Mouse (Mus musculus) left cerebral cortex, adult 2 months (tissue): ENCODE results near the gene 1810010D01Rik. TPM values are rescaled to one million over a fixed set of nuclear protein-coding genes. Genes with fewer than 3 reads are reported as not detected.

Experiments
- DNase-seq, 2 experiments: peaks; one replicate each; pipeline ENCODE4 v3.0.0; 2021 to 2022; ENCODE audit warnings: low spot score in 2 of 2, mixed read lengths in 1 of 2; ENCODE audit errors: extremely low spot score in 1 of 2
- H3K27ac ChIP-seq: fragments of 200-600 bp; 2 replicates; pipeline ENCODE4 v1.8.1; 2022
- H3K4me3 ChIP-seq: fragments of 200-600 bp; 2 replicates; pipeline ENCODE4 v1.8.1; 2022
- CTCF ChIP-seq: fragments of 200-600 bp; IDR thresholded peaks from 2 replicates; pipeline ENCODE4 v1.8.1; 2022; ENCODE audit warnings: antibody characterized with exemption, mild to moderate bottlenecking, moderate library complexity
- intact Hi-C: fragments of 180-260 bp; cut with DNase I; formaldehyde crosslinking; loops from one replicate; pipeline ENCODE4 v1.15.1; 2025
- long read RNA-seq, 2 experiments: library from polyadenylated mRNA; stranded (forward); transcript quantifications; one replicate each; pipeline ENCODE4 v2.0.0; 2021; ENCODE audit warnings: borderline mapping rate in 2 of 2
- total RNA-seq, 2 experiments: library from RNA; stranded (reverse); gene quantifications; 2 replicates each; pipeline ENCODE4 v1.2.3; 2021

The 1810010D01Rik gene
- total RNA-seq, result 1 to 10 TPM; 1.2 to 1.8 TPM
- long read RNA-seq, experiment 1, result 0 reads
- long read RNA-seq, experiment 2, result 0 reads

DNA sequence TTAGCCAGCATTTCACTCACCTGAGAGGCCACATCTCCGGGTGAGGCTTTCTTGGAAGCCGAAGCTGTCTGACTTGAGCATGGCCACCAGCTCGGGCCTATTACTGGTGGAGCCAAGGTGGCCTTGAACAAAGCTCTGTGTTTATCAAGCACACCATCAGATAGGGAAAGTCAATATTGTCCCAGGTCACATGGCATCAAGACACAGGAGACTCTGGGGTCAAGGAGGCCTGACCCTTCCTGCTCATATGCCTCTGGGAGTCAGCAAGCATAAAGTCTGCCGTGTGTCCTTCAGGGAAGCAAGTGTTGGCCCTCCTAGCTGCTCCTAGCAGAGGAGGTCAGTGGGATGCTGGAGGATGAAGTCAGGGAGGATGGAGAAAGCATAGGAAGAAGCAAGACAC lies at the start of gene 1810010D01Rik:
Gene 1810010D01Rik, minus strand, starts transcription at position 114 of the 400 bp plus-strand sequence.
- no peak within 1 kb of the TSS for H3K4me3 ChIP-seq
- no peak for TF ChIP-seq CTCF
- intact Hi-C loops, result no loop called here
- no peak for DNase-seq
- no peak within 1 kb of the TSS for H3K27ac ChIP-seq

DNA sequence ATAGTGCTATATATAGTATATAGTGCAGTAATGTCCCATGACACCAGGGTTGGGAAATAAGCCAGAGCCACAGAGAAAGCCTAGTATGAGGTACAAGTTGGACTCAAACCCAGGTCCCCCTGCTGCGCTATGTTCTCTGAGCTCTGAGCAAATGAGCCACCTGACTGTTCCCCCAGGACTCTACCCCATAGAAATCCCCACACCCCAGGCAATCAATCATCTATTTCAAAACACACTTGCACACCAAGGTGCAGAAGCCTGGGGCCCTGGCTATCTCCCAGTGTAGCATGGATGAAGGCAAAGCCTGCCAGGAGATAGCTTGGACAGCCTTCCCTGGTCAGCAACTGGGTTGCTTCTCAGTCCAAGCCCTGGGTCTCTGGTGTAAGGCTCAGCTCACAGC lies 48.2 kb upstream of the 1810010D01Rik start:
- H3K4me3 ChIP-seq, result no peak overlapping the region
- no peak for TF ChIP-seq CTCF
- H3K27ac ChIP-seq, result no peak overlapping the region
- no peak for DNase-seq
- intact Hi-C loops, result no loop called here

DNA sequence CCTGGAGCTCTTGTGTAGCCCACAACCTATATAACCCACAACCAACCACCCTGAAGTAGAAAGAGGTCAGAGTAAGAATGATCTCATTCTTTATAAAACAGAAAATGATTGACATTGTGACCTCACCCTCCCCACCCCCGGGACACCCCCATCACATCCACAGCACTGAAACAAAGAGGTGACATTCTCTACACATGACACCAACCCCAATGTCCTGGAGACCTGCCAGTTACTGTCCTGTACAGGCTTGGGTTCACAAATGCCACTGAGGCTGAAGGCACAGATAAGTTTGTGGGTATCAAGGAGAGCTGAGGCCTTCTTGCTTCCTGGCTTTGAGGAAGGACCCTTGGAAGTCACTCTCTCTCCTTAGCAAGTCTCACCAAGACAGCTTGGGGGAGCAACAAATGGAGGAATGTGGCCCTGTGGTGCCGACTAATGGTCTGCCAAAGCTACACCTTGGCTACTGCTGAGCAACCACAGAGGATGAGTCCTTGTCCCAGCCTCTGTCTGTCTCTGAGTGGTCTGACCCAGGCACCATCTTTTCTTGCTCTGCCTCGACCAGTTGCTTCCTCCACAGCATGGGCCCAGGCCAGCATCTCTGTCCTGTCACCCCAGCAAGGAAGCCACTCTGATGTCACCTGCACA lies 46.2 kb upstream of the 1810010D01Rik start:
- no peak for TF ChIP-seq CTCF
- no peak overlapping the region for H3K27ac ChIP-seq
- intact Hi-C loops, result no loop called here
- no peak overlapping the region for H3K4me3 ChIP-seq
- no peak for DNase-seq

DNA sequence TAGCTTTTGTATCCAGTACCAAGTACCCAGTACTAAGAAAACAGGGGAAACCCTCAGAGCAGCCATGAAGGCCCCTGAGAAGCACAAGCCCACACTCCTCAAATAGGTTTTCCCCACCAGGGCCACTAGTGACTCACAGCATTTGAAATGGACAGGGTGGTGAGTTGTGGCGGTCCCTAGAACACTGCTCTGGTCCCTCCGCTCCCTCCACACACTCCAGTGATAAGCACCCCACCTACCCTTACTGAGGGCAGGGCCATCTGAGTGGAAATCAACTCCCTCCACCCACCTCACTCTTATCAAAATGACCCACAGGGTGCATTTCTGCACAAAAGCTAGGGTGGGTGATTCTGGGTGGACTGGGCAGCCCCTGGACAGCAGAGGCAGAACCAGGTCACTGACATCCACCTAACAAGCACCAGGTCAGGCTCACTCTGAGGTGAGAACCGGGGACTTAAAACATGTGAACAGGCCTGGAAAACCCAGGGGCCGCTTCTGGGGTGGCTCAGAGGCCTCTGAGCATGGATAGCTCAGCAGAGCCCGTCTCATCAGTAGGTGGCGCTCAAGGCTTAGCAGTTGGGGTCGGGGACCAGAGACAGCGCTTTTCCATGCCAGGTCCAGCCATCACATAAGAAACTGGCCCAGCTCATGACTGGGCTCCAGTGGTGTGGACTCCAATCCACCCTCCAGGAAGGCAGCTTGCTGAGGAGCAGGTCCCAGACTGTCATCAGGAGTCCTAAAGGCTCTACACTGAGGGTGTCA lies 45.0 kb upstream of the 1810010D01Rik start:
- DNase-seq, result peak; percentile 72 to 81
- intact Hi-C loops, result no loop called here
- Histone ChIP-seq H3K27ac (no peak overlapping the region), H3K4me3 (no peak overlapping the region)
- peak; percentile 95 for TF ChIP-seq CTCF

DNA sequence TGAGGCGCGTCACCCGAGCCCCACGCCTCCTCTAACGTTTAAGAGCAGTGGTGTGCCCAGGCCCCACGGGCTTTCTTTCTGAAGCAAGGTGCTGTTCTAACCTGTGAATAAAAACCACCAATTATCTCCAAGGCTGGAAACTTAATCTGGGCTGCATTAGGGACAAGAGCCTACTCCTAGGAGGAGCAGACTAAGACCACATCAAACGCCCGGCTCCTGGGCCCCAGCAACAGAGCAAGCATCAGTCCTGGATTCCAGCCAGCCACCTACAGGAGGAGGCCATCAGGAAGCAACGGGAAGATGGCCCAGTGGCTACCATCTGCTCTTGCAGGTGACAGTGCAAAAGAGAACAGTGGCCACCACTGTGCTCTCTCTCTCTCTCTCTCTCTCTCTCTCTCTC lies 42.3 kb upstream of the 1810010D01Rik start:
- no peak overlapping the region for H3K27ac ChIP-seq
- no peak for TF ChIP-seq CTCF
- H3K4me3 ChIP-seq, result no peak overlapping the region
- intact Hi-C loops, result no loop called here
- DNase-seq, result no peak

DNA sequence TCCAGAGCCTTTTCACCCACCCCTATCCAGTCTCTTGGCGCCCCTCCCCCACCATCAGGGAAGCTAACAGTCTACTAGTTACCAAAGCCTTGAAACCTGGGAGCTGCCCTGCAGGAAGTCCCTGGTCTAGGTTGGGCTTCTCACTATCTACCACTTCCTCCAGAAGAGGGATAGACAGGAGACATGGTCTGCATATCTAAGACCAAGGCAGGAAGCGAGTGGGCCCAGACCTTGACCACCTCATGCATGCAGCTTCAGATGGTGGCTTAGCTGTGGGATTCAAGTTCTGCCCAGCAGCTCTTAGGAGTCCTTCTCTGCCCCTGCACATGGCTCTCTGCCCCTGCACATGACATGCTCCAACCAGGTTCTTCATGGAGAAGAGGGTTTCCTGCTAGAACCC lies 41.0 kb upstream of the 1810010D01Rik start:
- no peak for DNase-seq
- Histone ChIP-seq H3K4me3 (no peak overlapping the region), H3K27ac (no peak overlapping the region)
- intact Hi-C loops, result no loop called here
- TF ChIP-seq CTCF, result no peak

DNA sequence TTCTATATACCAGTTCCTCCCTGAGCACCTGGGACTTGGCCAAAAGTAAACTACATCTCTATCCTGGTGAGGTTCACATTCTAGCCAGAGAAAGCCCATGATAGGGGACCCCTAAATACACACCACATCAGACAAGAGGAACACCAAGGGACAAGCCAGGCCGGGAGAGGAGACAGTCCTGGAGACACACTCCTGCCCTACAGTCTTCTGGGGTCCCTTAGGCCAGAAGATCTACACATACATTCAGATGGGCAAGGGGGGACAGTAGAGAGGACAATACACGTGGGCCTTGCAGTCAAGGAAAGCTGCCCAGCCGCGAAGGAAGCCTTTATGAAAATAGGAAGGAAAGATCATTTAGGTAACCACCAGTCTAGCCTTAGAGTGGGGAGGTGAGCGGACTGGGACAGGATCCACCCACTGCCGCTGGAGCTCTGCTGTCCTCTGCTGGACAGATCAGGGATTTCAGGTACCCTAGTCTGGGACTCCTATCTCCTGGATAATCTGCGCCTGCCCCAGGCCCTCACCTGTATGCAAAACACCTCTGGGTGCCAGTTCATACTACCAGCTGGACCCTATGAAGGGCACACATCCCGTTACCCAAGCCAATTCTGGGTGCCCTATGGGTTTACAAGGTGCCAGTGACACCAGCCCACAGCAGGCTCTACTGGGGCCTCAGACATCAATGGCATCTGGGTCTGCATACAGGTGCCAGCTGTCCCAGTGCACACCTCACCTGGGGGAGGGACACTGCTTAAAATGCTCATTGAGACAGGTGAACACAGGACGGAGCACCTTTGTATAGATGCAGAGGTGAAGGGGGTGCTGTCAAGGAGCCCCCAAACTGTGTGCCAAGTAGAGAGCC lies 35.2 kb upstream of the 1810010D01Rik start:
- no peak overlapping the region for H3K4me3 ChIP-seq
- H3K27ac ChIP-seq, result no peak overlapping the region
- peak; percentile 100 for TF ChIP-seq CTCF
- DNase-seq, result peak; percentile 74 to 84
- intact Hi-C loops, result loop anchor here (1.0 to 5.0 kb wide), 3 partner anchors 131 to 306 kb away; no protein-coding TSS in a partner anchor

DNA sequence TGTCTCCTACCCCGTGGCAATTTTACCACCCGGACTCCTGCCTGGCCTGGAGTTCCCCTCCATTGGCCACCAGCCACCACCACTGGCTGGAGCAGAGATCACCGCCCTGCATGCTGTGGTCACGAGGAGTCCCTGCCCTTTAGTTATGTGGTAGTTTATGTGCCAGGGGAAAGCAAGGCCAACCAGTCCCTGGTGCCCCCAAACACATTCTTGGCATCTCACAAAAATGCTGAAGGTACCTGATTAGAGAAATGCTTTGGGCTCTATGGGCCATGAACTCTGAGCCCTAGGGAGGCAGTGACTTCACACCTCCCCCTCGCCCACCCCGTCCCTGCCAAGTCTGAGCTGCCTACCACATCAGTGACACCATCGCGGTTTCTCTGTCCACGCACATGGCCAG lies 34.1 kb upstream of the 1810010D01Rik start:
- no peak overlapping the region for H3K4me3 ChIP-seq
- intact Hi-C loops, result loop anchor here (5.0 kb wide), 2 partner anchors 130 to 210 kb away; no protein-coding TSS in a partner anchor
- TF ChIP-seq CTCF, result no peak
- no peak overlapping the region for H3K27ac ChIP-seq
- DNase-seq, result no peak

DNA sequence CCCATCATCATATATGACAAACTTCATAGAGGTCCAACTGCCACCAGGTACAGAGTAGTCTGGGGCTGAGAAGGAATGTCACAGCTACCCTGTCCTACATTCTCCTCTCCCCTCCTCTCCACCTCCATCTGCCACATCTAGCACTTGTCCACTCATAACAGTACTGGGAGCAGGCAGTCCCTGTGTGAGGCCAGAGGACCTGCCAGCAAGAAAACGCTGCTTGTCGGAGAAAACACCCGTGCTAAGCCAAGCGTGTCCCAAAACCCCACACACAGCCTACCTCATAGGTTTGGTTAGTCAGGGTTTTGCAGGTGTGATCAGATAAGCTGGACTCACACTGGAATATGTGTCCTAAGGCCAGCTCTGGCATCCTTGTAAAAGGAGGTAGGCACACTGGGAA lies 33.0 kb upstream of the 1810010D01Rik start:
- intact Hi-C loops, result loop anchor here (5.0 kb wide), 2 partner anchors 129 to 209 kb away; no protein-coding TSS in a partner anchor
- TF ChIP-seq CTCF, result no peak

DNA sequence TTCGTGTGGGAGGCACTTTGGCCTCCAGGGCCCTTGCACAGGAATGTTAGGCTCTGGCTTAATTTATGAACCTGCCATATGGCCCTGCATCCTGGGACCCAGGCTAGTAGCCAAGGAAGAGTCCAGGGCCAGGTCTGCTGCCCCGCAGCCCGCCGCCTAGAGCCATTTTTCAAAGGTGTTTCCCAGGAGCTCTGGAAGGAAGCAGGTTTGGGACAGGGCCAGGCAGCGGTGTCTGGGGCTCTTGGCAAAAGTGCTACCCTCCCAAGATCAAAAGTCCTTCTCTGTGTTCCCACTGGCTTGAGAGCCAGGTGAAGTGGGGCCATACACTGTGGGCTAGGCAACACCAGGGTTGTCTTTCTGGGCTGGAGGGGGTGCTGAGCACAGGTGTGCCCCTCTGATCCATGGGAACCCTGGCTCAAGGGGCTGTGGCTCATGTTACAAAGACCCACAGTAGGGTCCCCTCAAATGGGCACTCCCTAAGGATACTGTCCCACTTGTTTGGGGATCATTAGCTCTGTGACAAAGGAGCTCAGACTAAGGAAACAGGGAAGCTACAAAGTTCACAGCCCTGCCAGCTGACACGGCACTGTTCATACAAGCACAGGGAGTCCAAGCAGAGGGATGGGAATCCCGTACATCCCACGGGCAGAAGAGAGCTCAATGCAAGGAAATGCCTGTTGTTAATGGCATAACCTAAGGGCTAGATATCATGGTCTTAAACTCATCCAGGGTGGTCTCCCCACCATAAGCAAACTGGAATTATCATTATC lies 32.0 kb upstream of the 1810010D01Rik start:
- no peak overlapping the region for H3K4me3 ChIP-seq
- H3K27ac ChIP-seq, result no peak overlapping the region
- intact Hi-C loops, result loop anchor here (5.0 kb wide), 2 partner anchors 128 to 208 kb away; no protein-coding TSS in a partner anchor
- no peak for TF ChIP-seq CTCF
- DNase-seq, result no peak

More for the DNA sequence above, 33.0 kb upstream of the 1810010D01Rik start:
- Histone ChIP-seq H3K27ac (no peak overlapping the region), H3K4me3 (no peak overlapping the region)
- DNase-seq, result no peak

DNA sequence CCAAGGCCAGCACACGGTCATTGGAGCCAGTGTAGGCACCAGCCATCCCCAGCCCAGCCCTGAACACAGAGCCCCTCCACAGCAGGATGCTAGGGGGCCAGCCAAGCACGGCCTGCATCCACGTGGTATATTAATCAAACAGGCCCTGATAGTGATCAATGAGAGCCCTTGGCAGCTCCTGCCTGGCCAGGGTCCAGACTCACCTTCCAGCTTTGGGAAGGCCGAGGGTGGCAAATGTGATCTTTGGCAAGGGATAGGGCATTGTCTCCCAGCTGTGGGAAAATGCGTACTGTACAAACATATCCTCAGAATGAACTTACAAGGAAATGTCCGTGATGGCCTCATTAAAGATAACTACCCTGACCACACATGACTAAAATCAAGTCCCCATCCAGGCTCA lies 31.2 kb upstream of the 1810010D01Rik start:
- intact Hi-C loops, result no loop called here
- Histone ChIP-seq H3K4me3 (no peak overlapping the region), H3K27ac (no peak overlapping the region)
- no peak for TF ChIP-seq CTCF
- no peak for DNase-seq
